Mouse (Mus musculus): ENCODE results near the gene Vsig8. TPM values are rescaled to one million over a fixed set of nuclear protein-coding genes. Genes with fewer than 3 reads are reported as not detected.

Gene Vsig8
- polyA plus RNA-seq, 1 experiment from 2014 or later, result 0.08 TPM

GRCm38 (mm10) chr1:172525027-172525764 lies 30.5 kb upstream of the Vsig8 start:
- H3K27ac ChIP-seq (ENCODE audit: low read depth, low read length), result no peak overlapping the region
- H3K9ac ChIP-seq (ENCODE audit: low read length), result no peak overlapping the region
- 0 out of 2 replicates have a peak, but pooled peaks cover 5% of the 10 kb centered on the region for H3K4me1 ChIP-seq (ENCODE audit: control insufficient read depth, insufficient read depth, low read length)
- DNase-seq (ENCODE audit: low spot score, missing footprints), result no peak
- H3K4me3 ChIP-seq (ENCODE audit: low read depth, low read length), result no peak overlapping the region
- no peak overlapping the region for H3K4me2 ChIP-seq
- no peaks in the 10 kb centered on the region for H3K9me3 ChIP-seq (ENCODE audit: control insufficient read depth, low read length)
- WGBS, result 64% methylated on average over 15 of the region's 15 CpGs
- H3K27me3 ChIP-seq (ENCODE audit: control insufficient read depth, insufficient read depth, low read length), result 0 out of 2 replicates have a peak, but pooled peaks cover 2% of the 10 kb centered on the region
- no peaks in the 10 kb centered on the region for H3K36me3 ChIP-seq (ENCODE audit: control insufficient read depth, insufficient read depth, low read length)
- no peak for ATAC-seq (ENCODE audit: low FRiP score)

GRCm38 (mm10) chr1:172525971-172526370 lies 29.8 kb upstream of the Vsig8 start:
- Histone ChIP-seq H3K4me2 (no peak overlapping the region), H3K4me3 (ENCODE audit: low read depth, low read length) (no peak overlapping the region), H3K9me3 (ENCODE audit: control insufficient read depth, low read length) (no peaks in the 10 kb centered on the region), H3K9ac (ENCODE audit: low read length) (no peak overlapping the region), H3K4me1 (ENCODE audit: control insufficient read depth, insufficient read depth, low read length) (0 out of 2 replicates have a peak, but pooled peaks cover 2% of the 10 kb centered on the region), H3K27me3 (ENCODE audit: control insufficient read depth, insufficient read depth, low read length) (peaks cover 2% of the 10 kb centered on the region; the same call in 1 of the 2 replicates), H3K27ac (ENCODE audit: low read depth, low read length) (no peak overlapping the region), H3K36me3 (ENCODE audit: control insufficient read depth, insufficient read depth, low read length) (no peaks in the 10 kb centered on the region)
- 82% methylated on average over 7 of the region's 7 CpGs for WGBS
- ATAC-seq (ENCODE audit: low FRiP score) (no peak), DNase-seq (ENCODE audit: low spot score, missing footprints) (no peak)

DNA sequence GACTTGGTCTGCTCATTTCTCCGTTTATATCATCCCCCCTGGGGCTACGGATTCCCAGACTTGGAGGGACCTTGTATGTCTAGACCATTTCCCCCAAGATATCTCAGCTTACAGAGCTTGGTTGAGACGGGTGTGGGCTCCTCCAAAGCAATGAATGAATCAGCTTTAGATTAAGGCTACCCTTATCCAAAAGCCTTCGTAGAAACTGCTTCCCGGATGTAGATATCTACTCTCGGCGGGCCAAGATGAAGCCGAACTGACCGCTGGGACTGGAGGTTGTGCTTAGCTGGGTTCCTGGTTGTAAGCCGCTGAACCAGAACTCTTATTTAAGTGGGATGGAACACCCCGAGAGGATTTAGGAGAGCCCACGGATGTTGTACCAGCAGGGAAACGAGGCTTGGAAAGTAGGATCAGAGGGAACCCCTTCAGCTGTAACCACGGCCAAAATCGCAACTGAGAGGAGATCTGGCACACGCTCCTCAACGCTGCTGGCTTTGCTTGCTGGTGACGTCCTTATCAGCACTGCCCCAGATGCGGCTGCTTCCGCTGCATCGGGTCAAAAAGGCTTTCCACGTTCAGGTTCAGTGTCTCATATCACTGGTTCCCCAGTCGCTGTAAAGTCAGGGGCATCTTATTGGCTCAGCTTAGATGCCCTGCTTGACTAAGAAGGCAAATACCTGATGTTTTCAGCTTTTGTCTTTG lies 29.2 kb upstream of the Vsig8 start:
- ATAC-seq (ENCODE audit: low FRiP score), result no peak
- no peaks in the 10 kb centered on the region for H3K9me3 ChIP-seq (ENCODE audit: control insufficient read depth, low read length)
- no peak overlapping the region for H3K9ac ChIP-seq (ENCODE audit: low read length)
- no peaks in the 10 kb centered on the region for H3K4me1 ChIP-seq (ENCODE audit: control insufficient read depth, insufficient read depth, low read length)
- H3K4me2 ChIP-seq, result no peak overlapping the region
- DNase-seq (ENCODE audit: low spot score, missing footprints), result no peak
- 72% methylated on average over 23 of the region's 23 CpGs for WGBS
- no peaks in the 10 kb centered on the region for H3K36me3 ChIP-seq (ENCODE audit: control insufficient read depth, insufficient read depth, low read length)
- no peak overlapping the region for H3K27ac ChIP-seq (ENCODE audit: low read depth, low read length)
- H3K27me3 ChIP-seq (ENCODE audit: control insufficient read depth, insufficient read depth, low read length), result peaks cover 2% of the 10 kb centered on the region; the same call in 1 of the 2 replicates
- H3K4me3 ChIP-seq (ENCODE audit: low read depth, low read length), result no peak overlapping the region

DNA sequence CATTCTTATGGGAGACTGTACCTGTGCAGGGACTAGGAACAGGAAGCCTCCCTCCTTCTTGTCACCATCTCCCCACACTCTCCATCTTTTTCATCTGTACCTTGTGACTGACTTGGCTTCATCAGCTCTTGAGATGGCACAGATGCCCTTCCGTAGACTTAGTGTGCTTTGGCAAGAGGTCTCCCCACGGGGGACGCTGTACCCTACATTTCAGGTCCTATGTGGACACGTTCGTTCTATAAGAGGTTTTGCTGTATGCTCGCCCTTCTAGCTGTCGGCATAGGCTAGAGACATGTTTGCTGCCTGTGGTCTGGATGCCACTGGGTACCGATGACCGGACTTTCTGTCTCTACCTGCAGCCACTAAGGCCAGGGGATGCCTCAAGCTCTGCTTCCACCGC lies 28.3 kb upstream of the Vsig8 start:
- H3K4me1 ChIP-seq (ENCODE audit: control insufficient read depth, insufficient read depth, low read length), result peaks cover 6% of the 10 kb centered on the region
- WGBS, result 94% methylated on average over 10 of the region's 10 CpGs
- no peaks in the 10 kb centered on the region for H3K36me3 ChIP-seq (ENCODE audit: control insufficient read depth, insufficient read depth, low read length)
- ATAC-seq (ENCODE audit: low FRiP score) (no peak), DNase-seq (ENCODE audit: low spot score, missing footprints) (no peak)
- no peak overlapping the region for H3K4me2 ChIP-seq
- H3K9ac ChIP-seq (ENCODE audit: low read length), result no peak overlapping the region
- no peak overlapping the region for H3K27ac ChIP-seq (ENCODE audit: low read depth, low read length)
- H3K27me3 ChIP-seq (ENCODE audit: control insufficient read depth, insufficient read depth, low read length), result peaks cover 7% of the 10 kb centered on the region; the same call in 1 of the 2 replicates
- H3K4me3 ChIP-seq (ENCODE audit: low read depth, low read length), result no peak overlapping the region
- no peaks in the 10 kb centered on the region for H3K9me3 ChIP-seq (ENCODE audit: control insufficient read depth, low read length)

- H3K27ac ChIP-seq (ENCODE audit: low read depth, low read length), result no peak overlapping the region
- no peak overlapping the region for H3K4me2 ChIP-seq
- H3K4me3 ChIP-seq (ENCODE audit: low read depth, low read length), result no peak overlapping the region
- H3K27me3 ChIP-seq (ENCODE audit: control insufficient read depth, insufficient read depth, low read length), result peaks cover 7% of the 10 kb centered on the region; the same call in 1 of the 2 replicates
- WGBS, result 9% methylated on average over 7 of the region's 7 CpGs
- no peak overlapping the region for H3K9ac ChIP-seq (ENCODE audit: low read length)
- ATAC-seq (ENCODE audit: low FRiP score) (peak; percentile 73), DNase-seq (ENCODE audit: low spot score, missing footprints) (peak; percentile 96)
- no peaks in the 10 kb centered on the region for H3K9me3 ChIP-seq (ENCODE audit: control insufficient read depth, low read length)
- H3K36me3 ChIP-seq (ENCODE audit: control insufficient read depth, insufficient read depth, low read length), result no peaks in the 10 kb centered on the region
- peaks cover 12% of the 10 kb centered on the region for H3K4me1 ChIP-seq (ENCODE audit: control insufficient read depth, insufficient read depth, low read length)
These were observed 27.0 kb upstream of the Vsig8 start for GRCm38 (mm10) chr1:172528701-172529100.

- DNase-seq (ENCODE audit: low spot score, missing footprints), result no peak
These were observed 25.1 kb upstream of the Vsig8 start for GRCm38 (mm10) chr1:172530544-172531220.

GRCm38 (mm10) chr1:172532551-172532950 lies 23.2 kb upstream of the Vsig8 start:
- H3K4me3 ChIP-seq (ENCODE audit: low read depth, low read length), result peak overlapping the region; percentile 23
- no peaks in the 10 kb centered on the region for H3K36me3 ChIP-seq (ENCODE audit: control insufficient read depth, insufficient read depth, low read length)
- H3K4me2 ChIP-seq, result peak overlapping the region; percentile 51
- peak; percentile 80 for ATAC-seq (ENCODE audit: low FRiP score)
- no peaks in the 10 kb centered on the region for H3K9me3 ChIP-seq (ENCODE audit: control insufficient read depth, low read length)
- H3K27me3 ChIP-seq (ENCODE audit: control insufficient read depth, insufficient read depth, low read length), result peaks cover 9% of the 10 kb centered on the region; the same call in 1 of the 2 replicates
- peaks cover 12% of the 10 kb centered on the region for H3K4me1 ChIP-seq (ENCODE audit: control insufficient read depth, insufficient read depth, low read length)
- 3% methylated on average over 13 of the region's 13 CpGs for WGBS
- peak overlapping the region; percentile 55 for H3K9ac ChIP-seq (ENCODE audit: low read length)
- DNase-seq (ENCODE audit: low spot score, missing footprints), result peak; percentile 93
- H3K27ac ChIP-seq (ENCODE audit: low read depth, low read length), result no peak overlapping the region

More at GRCm38 (mm10) chr1:172530544-172531220, 25.1 kb upstream of the Vsig8 start:
- ATAC-seq (ENCODE audit: low FRiP score), result peak; percentile 4; the same call in 1 of the 2 replicates
- Histone ChIP-seq H3K4me2 (no peak overlapping the region), H3K4me3 (ENCODE audit: low read depth, low read length) (no peak overlapping the region), H3K27ac (ENCODE audit: low read depth, low read length) (no peak overlapping the region), H3K9ac (ENCODE audit: low read length) (no peak overlapping the region), H3K4me1 (ENCODE audit: control insufficient read depth, insufficient read depth, low read length) (peaks cover 12% of the 10 kb centered on the region), H3K9me3 (ENCODE audit: control insufficient read depth, low read length) (no peaks in the 10 kb centered on the region), H3K27me3 (ENCODE audit: control insufficient read depth, insufficient read depth, low read length) (peaks cover 9% of the 10 kb centered on the region; the same call in 1 of the 2 replicates), H3K36me3 (ENCODE audit: control insufficient read depth, insufficient read depth, low read length) (no peaks in the 10 kb centered on the region)
- WGBS, result 36% methylated on average over 8 of the region's 8 CpGs

DNA sequence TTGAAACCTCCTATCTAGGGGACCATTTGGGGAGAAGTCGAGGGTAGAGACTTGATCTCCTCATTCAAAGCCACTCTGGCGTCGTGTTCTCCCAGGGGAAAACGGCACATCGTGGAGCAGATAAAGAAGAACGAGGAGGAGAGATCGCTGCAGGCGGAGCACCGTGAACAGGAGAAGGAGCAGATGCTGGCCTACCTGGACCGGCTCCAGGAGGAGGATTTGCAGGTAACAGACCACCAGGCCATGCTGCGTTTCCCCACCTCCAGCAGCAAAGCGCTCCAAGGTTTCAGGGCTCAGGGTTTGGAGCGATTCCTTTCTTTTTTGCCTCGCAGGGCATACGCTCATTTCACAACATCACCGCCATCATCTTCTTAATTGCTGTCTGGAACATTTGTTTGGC lies 20.6 kb upstream of the Vsig8 start:
- ATAC-seq (ENCODE audit: low FRiP score) (no peak), DNase-seq (ENCODE audit: low spot score, missing footprints) (no peak)
- Histone ChIP-seq H3K9ac (ENCODE audit: low read length) (no peak overlapping the region), H3K9me3 (ENCODE audit: control insufficient read depth, low read length) (no peaks in the 10 kb centered on the region), H3K27ac (ENCODE audit: low read depth, low read length) (no peak overlapping the region), H3K4me2 (no peak overlapping the region), H3K36me3 (ENCODE audit: control insufficient read depth, insufficient read depth, low read length) (no peaks in the 10 kb centered on the region), H3K27me3 (ENCODE audit: control insufficient read depth, insufficient read depth, low read length) (peaks cover 7% of the 10 kb centered on the region; the same call in 1 of the 2 replicates), H3K4me1 (ENCODE audit: control insufficient read depth, insufficient read depth, low read length) (peaks cover 12% of the 10 kb centered on the region), H3K4me3 (ENCODE audit: low read depth, low read length) (no peak overlapping the region)
- 85% methylated on average over 16 of the region's 16 CpGs for WGBS
